Mouse (Mus musculus) neural tube, embryonic 12.5 days (tissue): ENCODE data around the gene Rgs17. TPM values are rescaled to one million over a fixed set of nuclear protein-coding genes. Genes with fewer than 3 reads are reported as not detected.
A peak's percentile ranks its signal among the peaks of the same experiment; 100 is the strongest.

Experiments
- ATAC-seq: fragments of 200-750 bp; cut with Nextera tagmentation; 2 replicates; pipeline ENCODE4 v1.8.0; 2017; ENCODE audit warnings: low read depth, mild to moderate bottlenecking, moderate TSS enrichment, moderate library complexity; ENCODE audit not compliant: low FRiP score
- H3K27ac ChIP-seq: fragments of 300-500 bp; sonication (generic); 2 replicates; pipeline ENCODE4 v1.5.1; 2016
- H3K27me3 ChIP-seq: fragments of 300-500 bp; sonication (generic); replicated peaks from 2 replicates; pipeline ENCODE4 v1.6.1; 2016; ENCODE audit warnings: mild to moderate bottlenecking
- H3K36me3 ChIP-seq: fragments of 300-500 bp; sonication (generic); 2 replicates; pipeline ENCODE4 v1.6.1; 2016; ENCODE audit warnings: mild to moderate bottlenecking
- H3K4me1 ChIP-seq: fragments of 300-500 bp; sonication (generic); 2 replicates; pipeline ENCODE4 v1.6.1; 2016
- H3K4me2 ChIP-seq: fragments of 300-500 bp; sonication (generic); replicated peaks from 2 replicates; pipeline ENCODE4 v1.6.1; 2016; ENCODE audit warnings: mild to moderate bottlenecking
- H3K4me3 ChIP-seq: fragments of 300-500 bp; sonication (generic); 2 replicates; pipeline ENCODE4 v1.5.1; 2016
- H3K9ac ChIP-seq: fragments of 300-500 bp; sonication (generic); 2 replicates; pipeline ENCODE4 v1.6.1; 2016; ENCODE audit warnings: mild to moderate bottlenecking
- H3K9me3 ChIP-seq: fragments of 300-500 bp; sonication (generic); 2 replicates; pipeline ENCODE4 v1.6.1; 2016; ENCODE audit warnings: mild to moderate bottlenecking
- WGBS: fragments of 180-500 bp; shearing (Covaris S2); methylation state at CpG from one replicate; pipeline ENCODE4 v1.1.7; 2016; 5-methylcytosine and 5-hydroxymethylcytosine counted together
- polyA plus RNA-seq: library from polyadenylated mRNA; unstranded; fragments of >200 nt; fragmentation: Nextera tagmentation; extraction: Ambion mirVana; gene quantifications from 2 replicates; pipeline ENCODE4 v1.2.1, GENCODE M21; 2016

The Rgs17 gene
- polyA plus RNA-seq, 1 experiment from 2014 or later, result 4.2 TPM

DNA sequence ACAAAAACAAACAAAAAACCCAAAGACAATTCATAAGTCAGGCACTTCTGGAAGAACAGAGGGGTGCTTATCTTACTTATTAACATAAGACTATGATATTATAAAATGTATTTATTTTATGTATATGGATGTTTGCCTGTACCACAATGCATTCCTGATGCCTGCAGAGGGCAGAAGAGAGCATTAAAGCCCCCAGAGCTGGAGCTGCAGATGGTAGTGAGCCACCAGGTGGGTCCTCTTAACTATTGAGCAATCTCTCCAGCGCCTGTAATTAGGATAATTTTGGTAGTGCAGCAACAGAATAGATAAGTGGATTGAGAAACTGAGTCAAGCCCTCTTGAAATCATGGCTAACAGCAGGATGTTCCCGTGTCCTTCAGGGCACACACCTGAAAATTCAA is 56.2 kb downstream of the Rgs17 start:
- H3K4me2 ChIP-seq, result no peak overlapping the region
- no peaks in the 10 kb centered on the region for H3K9me3 ChIP-seq
- no peak overlapping the region for H3K9ac ChIP-seq
- H3K27ac ChIP-seq, result no peak overlapping the region
- 45% methylated on average over 2 of the region's 2 CpGs for WGBS
- no peaks in the 10 kb centered on the region for H3K4me1 ChIP-seq
- no peak overlapping the region for H3K4me3 ChIP-seq
- H3K36me3 ChIP-seq, result peaks cover 5% of the 10 kb centered on the region; the same call in 1 of the 2 replicates
- ATAC-seq, result no peak
- H3K27me3 ChIP-seq, result no peaks in the 10 kb centered on the region

DNA sequence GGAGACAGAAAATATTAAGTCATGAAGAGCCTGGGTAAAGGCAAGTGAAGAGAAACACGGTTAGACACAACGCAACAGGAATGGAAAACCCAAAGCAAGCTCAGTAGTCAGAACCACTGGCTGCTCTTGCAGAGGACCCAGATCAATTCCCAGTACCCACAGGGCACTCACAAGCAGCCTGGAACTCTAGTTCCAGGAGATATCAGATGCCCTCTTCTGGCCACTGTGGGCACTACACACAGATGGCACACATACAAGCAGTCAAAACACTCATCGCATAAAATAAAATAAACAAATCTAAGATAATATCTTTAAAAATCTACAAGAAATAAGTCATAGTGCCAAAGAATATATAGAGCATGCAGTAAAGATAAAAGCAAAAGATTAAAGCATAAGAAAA is 59.5 kb downstream of the Rgs17 start:
- no peak overlapping the region for H3K27ac ChIP-seq
- no peaks in the 10 kb centered on the region for H3K4me1 ChIP-seq
- H3K36me3 ChIP-seq, result peaks cover 5% of the 10 kb centered on the region; the same call in 1 of the 2 replicates
- WGBS, result 92% methylated on average over 3 of the region's 3 CpGs
- no peaks in the 10 kb centered on the region for H3K27me3 ChIP-seq
- no peaks in the 10 kb centered on the region for H3K9me3 ChIP-seq
- no peak overlapping the region for H3K9ac ChIP-seq
- no peak overlapping the region for H3K4me2 ChIP-seq
- H3K4me3 ChIP-seq, result no peak overlapping the region
- no peak for ATAC-seq

DNA sequence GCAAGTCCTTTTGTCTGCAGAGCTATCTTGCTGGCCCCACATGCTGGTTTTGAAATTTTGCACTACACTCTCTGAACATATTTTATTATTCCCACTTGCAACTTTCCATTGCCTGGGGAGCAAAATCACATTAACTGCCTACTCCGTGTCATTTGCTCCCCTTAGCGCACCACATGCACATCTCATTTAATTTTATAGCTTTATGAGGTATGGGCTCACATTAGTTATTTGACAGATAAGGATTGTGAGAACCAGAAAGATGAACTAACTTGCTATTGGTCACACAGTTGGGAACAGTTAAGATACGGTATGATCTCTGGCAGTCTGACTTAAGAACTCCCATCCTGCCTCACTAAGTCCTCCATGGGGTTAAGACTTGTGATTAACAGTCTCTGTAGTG is 61.4 kb downstream of the Rgs17 start:
- 69% methylated on average over 3 of the region's 3 CpGs for WGBS
- Histone ChIP-seq H3K9me3 (no peaks in the 10 kb centered on the region), H3K27ac (no peak overlapping the region), H3K4me1 (no peaks in the 10 kb centered on the region), H3K36me3 (peaks cover 5% of the 10 kb centered on the region; the same call in 1 of the 2 replicates), H3K9ac (no peak overlapping the region), H3K4me2 (no peak overlapping the region), H3K4me3 (no peak overlapping the region), H3K27me3 (no peaks in the 10 kb centered on the region)
- ATAC-seq, result no peak

DNA sequence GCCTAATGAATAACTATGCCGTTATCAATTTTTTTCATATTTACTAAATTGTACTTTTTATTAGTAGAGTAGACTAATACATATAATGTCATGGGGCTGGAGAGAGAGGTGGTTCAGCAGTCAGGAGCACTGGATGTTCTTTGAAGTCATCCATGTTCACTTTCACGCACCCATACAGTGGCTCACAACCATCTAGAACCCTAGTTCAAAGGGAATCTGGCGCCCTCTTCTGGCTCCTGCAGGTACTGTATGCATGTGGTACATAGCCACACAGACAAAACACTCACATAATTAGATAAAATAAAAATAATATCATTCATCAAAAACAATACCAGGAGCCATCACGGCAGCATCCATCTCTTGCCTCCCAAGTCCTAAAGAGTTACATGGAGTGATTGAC is 62.5 kb downstream of the Rgs17 start:
- no peak overlapping the region for H3K9ac ChIP-seq
- no peak overlapping the region for H3K27ac ChIP-seq
- H3K4me1 ChIP-seq, result no peaks in the 10 kb centered on the region
- WGBS, result 71% methylated on average over 4 of the region's 4 CpGs
- peaks cover 5% of the 10 kb centered on the region; the same call in 1 of the 2 replicates for H3K36me3 ChIP-seq
- H3K4me3 ChIP-seq, result no peak overlapping the region
- H3K9me3 ChIP-seq, result no peaks in the 10 kb centered on the region
- H3K27me3 ChIP-seq, result no peaks in the 10 kb centered on the region
- ATAC-seq, result no peak
- no peak overlapping the region for H3K4me2 ChIP-seq

DNA sequence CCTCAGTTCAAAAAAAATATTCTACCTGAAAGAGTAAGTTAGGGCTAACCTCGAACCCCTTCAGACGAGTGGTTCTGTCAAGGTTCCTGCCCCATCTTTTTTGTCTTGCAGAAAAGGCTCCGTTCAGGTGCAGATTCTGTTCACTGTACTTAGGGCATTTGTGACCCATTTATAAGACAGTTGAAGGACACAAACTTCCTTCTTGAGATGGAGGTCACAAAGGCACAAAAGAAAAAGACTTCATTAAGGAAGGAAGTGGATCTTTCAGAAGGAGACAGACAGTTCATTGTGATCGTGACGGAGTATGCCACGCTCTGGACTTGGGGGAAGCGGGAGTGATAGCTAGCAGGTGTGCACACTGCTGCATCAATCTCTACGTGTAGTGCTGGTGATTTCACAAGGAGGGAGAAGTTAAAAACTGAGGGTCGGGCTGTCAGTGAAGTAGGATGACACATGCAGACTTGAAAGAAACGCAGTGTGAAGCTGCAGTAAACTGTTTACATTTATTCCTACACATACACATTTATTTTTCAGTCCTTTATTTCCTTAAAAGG is 64.1 kb downstream of the Rgs17 start:
- Histone ChIP-seq H3K9me3 (no peaks in the 10 kb centered on the region), H3K4me3 (no peak overlapping the region), H3K27me3 (no peaks in the 10 kb centered on the region), H3K4me1 (no peaks in the 10 kb centered on the region), H3K9ac (no peak overlapping the region), H3K4me2 (no peak overlapping the region), H3K27ac (no peak overlapping the region), H3K36me3 (peaks cover 5% of the 10 kb centered on the region; the same call in 1 of the 2 replicates)
- 65% methylated on average over 10 of the region's 10 CpGs for WGBS
- ATAC-seq, result no peak

DNA sequence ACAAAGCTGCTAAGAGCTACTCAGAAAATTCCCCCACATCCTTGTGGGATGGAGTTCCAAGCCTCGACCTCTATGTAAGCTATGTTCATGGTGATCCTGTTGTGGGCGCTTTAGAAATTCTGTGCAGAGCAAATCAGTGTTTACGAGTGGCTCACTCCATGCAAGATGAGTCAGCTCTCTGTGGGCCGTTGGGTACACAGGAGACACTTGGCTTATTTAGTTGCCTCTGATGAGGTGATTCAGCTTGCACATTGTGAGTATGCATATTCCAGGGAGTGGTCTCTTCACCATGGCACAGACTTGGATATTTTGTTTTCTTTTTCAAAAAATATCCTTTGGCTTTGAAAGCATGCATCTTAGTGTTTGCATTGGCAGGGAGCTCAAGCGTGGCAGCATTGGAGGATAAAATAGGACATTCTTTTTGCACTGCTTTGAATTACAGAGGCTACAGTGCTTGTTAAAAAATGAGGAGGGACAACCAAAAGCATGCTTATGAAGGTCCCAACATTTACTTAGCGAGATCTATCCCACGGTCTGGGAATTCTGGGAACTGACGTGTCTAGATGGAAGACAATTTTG is 68.8 kb downstream of the Rgs17 start:
- WGBS, result 85% methylated on average over 8 of the region's 8 CpGs

DNA sequence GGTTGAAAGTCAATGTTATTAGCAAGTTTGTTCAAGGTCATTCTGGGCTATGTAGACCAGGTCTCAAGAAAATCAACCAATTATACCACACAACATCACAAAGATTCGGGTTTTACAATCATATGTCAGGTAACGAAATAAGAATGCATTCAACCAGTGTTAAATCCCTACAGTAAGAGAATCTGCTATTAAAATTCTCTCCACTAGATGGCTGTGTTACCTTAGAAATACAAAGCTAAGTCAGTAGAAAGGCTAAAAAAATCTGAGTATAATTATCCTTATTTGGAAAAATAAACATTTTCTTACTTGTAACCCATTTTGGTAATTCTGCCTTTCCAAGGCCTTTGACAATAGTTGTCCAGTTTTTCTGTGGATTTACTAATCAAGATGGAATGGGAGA is 75.3 kb downstream of the Rgs17 start:
- H3K4me2 ChIP-seq, result no peak overlapping the region
- no peaks in the 10 kb centered on the region for H3K36me3 ChIP-seq
- no peaks in the 10 kb centered on the region for H3K27me3 ChIP-seq
- no peak overlapping the region for H3K4me3 ChIP-seq
- no peaks in the 10 kb centered on the region for H3K9me3 ChIP-seq
- no peak for ATAC-seq
- H3K27ac ChIP-seq, result no peak overlapping the region
- no peaks in the 10 kb centered on the region for H3K4me1 ChIP-seq
- WGBS, result 43% methylated on average over 2 of the region's 2 CpGs
- H3K9ac ChIP-seq, result no peak overlapping the region

More for the DNA sequence above, 68.8 kb downstream of the Rgs17 start:
- no peak for ATAC-seq
- Histone ChIP-seq H3K4me2 (no peak overlapping the region), H3K4me3 (no peak overlapping the region), H3K9me3 (no peaks in the 10 kb centered on the region), H3K36me3 (no peaks in the 10 kb centered on the region), H3K27ac (no peak overlapping the region), H3K27me3 (no peaks in the 10 kb centered on the region), H3K4me1 (no peaks in the 10 kb centered on the region), H3K9ac (no peak overlapping the region)

DNA sequence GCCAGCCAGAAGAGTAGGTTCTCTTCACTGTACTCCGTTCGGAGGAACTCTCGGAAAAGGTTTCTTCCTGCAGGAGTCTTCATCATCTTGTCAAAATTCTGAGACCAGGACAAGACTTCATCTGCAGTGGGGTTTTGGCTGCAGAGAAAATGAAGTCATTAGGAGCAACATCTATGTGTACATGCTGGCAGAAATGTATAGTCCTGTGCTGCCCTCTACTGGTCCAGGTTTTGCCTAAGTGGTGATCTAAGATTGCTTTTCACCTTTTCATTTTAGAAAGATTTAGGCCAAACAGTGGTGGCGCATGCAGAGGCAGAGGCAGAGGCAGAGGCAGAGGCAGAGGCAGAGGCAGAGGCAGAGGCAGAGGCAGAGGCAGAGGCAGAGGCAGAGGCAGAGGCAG is 80.8 kb downstream of the Rgs17 start:
- Histone ChIP-seq H3K4me2 (no peak overlapping the region), H3K9me3 (no peaks in the 10 kb centered on the region), H3K9ac (no peak overlapping the region), H3K4me3 (no peak overlapping the region), H3K27ac (no peak overlapping the region), H3K36me3 (no peaks in the 10 kb centered on the region), H3K27me3 (no peaks in the 10 kb centered on the region), H3K4me1 (no peaks in the 10 kb centered on the region)
- 84% methylated on average over 4 of the region's 4 CpGs for WGBS
- no peak for ATAC-seq

DNA sequence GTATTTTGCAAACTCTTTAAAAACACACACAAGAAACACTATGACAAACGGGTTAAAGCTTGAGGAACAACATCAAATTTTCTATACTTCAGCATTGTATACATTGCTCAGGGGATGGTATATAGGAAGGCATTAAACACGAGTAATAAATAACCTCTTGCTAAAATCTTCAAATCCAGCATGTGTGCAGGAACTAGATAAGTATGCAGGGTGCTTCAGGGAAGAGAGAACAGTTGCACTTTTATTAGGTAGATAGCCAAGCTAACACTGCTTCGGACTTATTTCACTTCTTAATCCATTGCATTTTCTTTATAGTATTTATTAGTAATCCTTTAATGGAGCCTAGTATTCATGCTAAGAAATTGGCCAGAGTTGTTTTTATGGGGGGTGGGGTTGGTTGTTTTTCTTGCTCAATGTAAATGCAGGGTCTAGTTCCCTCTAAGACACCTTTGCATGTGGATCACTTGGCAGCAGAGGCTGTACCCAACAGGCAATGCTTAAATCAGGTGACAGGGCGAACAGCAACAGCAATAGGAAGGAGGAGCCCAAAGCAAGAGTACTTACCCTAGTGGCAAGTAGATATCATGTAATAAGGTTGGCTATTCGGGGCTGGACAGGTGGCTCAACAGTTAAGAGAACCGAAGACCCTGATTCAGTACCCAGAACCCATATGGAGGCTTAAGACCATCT is 95.7 kb downstream of the Rgs17 start:
- H3K4me3 ChIP-seq, result no peak overlapping the region
- H3K9ac ChIP-seq, result no peak overlapping the region
- no peak for ATAC-seq
- no peaks in the 10 kb centered on the region for H3K36me3 ChIP-seq
- H3K4me2 ChIP-seq, result no peak overlapping the region
- no peaks in the 10 kb centered on the region for H3K27me3 ChIP-seq
- no peaks in the 10 kb centered on the region for H3K9me3 ChIP-seq
- WGBS, result 87% methylated on average over 6 of the region's 6 CpGs
- peaks cover 13% of the 10 kb centered on the region for H3K4me1 ChIP-seq
- H3K27ac ChIP-seq, result no peak overlapping the region

DNA sequence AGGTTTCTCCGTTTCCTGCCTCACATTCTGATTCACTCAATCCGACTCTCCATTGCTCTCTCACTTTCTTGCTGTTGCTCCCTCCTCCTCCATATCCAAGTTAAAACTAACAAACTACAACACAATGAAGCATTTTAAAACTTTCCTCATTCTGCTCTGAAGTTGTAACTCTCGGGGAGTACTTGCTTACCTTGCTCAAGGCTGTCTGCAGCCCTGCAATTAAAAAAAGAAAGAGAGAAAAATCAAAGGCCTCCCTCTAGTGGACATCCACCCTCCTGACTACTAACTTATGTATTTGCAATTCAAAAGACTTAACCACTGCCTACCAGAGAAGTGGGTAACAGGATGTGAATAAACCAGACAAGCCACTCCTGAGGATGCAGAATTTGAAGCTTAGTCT is 97.4 kb downstream of the Rgs17 start:
- peak overlapping the region; percentile 88 for H3K4me3 ChIP-seq
- H3K27me3 ChIP-seq, result no peaks in the 10 kb centered on the region
- H3K36me3 ChIP-seq, result peaks cover 5% of the 10 kb centered on the region
- peak; percentile 6; the same call in 1 of the 2 replicates for ATAC-seq
- peaks cover 14% of the 10 kb centered on the region for H3K4me1 ChIP-seq
- H3K27ac ChIP-seq, result no peak overlapping the region
- 0 out of 2 replicates have a peak overlapping the region, but pooled peaks have one; percentile 14 for H3K9ac ChIP-seq
- H3K9me3 ChIP-seq, result no peaks in the 10 kb centered on the region
- 2% methylated on average over 3 of the region's 3 CpGs for WGBS
- peak overlapping the region; percentile 75 for H3K4me2 ChIP-seq

DNA sequence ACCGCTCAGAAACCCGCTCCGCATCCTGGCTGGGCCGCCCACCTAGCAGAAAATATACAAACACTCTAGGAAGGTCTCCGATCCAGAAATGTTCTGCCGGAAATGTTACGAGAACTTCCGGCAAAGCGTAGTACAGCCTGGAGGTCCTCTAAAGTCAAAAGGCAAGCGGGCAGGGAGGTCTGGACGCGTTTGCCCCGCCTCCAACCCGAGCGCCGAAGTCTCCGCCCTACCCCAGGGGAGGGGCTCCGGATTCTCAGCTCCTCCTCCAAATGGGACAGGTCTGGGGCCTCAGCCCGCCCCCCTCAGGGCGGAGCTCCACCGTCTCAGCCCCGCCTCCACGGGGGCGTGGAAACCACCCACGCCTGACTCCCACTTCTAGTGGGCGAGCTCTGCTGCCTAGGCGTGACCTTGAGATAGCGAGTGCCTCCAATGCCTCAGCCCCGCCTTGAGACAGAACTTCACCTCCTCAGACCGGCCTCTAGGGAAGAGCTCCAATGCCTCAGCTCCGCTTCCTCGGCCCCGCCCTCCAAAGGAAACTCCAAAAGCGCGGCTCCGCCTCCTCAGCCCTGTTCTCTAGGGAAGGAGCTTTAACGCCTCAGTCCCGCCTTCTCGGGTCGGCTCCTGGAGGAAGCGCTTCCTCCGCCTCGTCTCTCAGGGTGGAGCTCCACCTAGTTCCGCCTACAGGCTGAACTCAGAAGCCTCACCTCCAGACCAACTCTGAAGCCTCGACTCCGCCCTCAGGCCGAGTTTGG is 98.3 kb downstream of the Rgs17 start, which contains the start of gene Mtrf1l:
TSS of gene Mtrf1l (minus strand) at position 171 of the 752 bp plus-strand sequence.
- peak; percentile 96 for ATAC-seq
- Histone ChIP-seq H3K4me1 (peaks cover 14% of the 10 kb centered on the region), H3K4me2 (peak within 1 kb of the TSS; percentile 75), H3K4me3 (peak within 1 kb of the TSS; percentile 88), H3K9me3 (no peaks in the 10 kb centered on the region), H3K36me3 (peaks cover 13% of the 10 kb centered on the region), H3K27ac (peak within 1 kb of the TSS; percentile 70), H3K27me3 (no peaks in the 10 kb centered on the region), H3K9ac (peak within 1 kb of the TSS; percentile 90)
- WGBS, result under 1% methylated on average over 47 of the region's 47 CpGs

DNA sequence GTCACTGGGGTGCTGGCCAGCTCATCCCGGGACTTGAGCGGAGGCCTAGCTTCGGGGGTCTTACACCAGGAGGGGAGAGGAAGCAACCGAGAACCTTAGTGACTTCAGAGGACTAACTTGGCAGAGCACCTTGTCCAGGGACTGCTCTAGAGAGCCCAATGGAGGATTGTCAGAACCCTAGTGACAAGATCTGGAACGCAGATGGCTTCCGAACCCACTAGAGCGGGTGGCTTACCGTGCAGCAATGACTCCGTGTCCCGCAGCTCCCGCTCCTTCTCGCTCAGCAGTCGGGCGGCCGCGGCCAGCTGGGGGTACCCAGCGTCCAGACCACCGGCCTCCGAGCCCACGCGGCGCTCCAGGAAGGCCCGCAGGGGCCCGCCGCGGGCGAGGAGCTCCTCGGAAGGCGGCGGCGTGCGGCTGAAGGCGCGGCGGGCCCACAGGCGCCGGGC is 98.9 kb downstream of the Rgs17 start:
- Histone ChIP-seq H3K4me2 (peak overlapping the region; percentile 75), H3K36me3 (peaks cover 19% of the 10 kb centered on the region), H3K4me1 (peaks cover 14% of the 10 kb centered on the region), H3K9ac (peak overlapping the region; percentile 90), H3K27ac (peak overlapping the region; percentile 70), H3K4me3 (peak overlapping the region; percentile 88), H3K27me3 (no peaks in the 10 kb centered on the region), H3K9me3 (no peaks in the 10 kb centered on the region)
- under 1% methylated on average over 37 of the region's 37 CpGs for WGBS
- no peak for ATAC-seq
